In the genomic region with DNA sequence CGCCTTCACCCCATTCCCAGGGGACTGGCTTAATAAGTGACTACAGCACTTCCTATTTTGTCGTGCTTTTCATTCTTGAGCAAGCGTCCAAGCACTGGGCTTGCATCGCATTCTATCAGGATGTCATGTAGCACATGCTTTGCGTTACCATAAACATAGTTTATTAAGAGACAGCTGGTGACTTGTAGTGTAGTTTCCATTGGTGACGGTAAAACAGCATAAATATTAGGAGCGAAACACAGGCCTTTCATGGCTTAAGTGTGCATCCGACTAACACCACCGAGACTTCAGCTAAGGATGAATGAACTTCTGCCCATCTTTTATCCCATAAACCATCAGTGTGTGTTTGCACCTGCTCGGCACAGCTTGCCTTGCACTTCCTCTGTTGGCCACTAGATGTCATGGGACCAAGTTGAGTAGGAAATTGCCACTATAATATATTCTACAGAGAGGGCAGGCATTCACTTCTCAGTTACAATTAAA, we compare ENCODE assay signal across 9 mouse cellular contexts. TPM values are rescaled to one million over a fixed set of nuclear protein-coding genes. Genes with fewer than 3 reads are reported as not detected.
DNase-seq lines count a peak whose midpoint lies in the region; TF ChIP-seq lines count a peak whose summit lies in the region.
"Had no signal": no experiment of that assay in that cellular context is flagged by ENCODE, and none has a peak within 500 bp of the region (broad histone marks: within the 10 kb centered on the region; RNA-seq: fewer than 3 reads in every experiment).

No protein-coding gene starts in this region.

- H3K4me3 ChIP-seq in gastrocnemius, adult 2 months: no peak overlapping the region
- H3K4me3 ChIP-seq: stomach, embryonic 15.5 days had no signal

- H3K27ac ChIP-seq in gastrocnemius, adult 2 months: no peak overlapping the region
- H3K27ac ChIP-seq: stomach, embryonic 15.5 days had no signal

- DNase-seq in B cell, adult 2 months: peak; percentile 55 to 57
- DNase-seq in Muller cell, postnatal 12 days (ENCODE audit: inconsistent ontology term): peak; percentile 36
- peak; percentile 87 to 91 for DNase-seq in cerebellum, postnatal 10 days
- DNase-seq in gastrocnemius, adult 2 months: peak; percentile 70
- peak; percentile 84 for DNase-seq in kidney, postnatal 10 days
- peak; percentile 28 to 45 for DNase-seq in lung, adult 18-20 months
- DNase-seq in ovary, postnatal 36 days (ENCODE audit: low spot score): peak; percentile 52
- peak; percentile 36 to 74 for DNase-seq in urinary bladder, postnatal 4 days (ENCODE audit: low spot score in 2 of 2)

- no peak; the same call in none of the 2 replicates for TF ChIP-seq CTCF in gastrocnemius, adult 2 months (IDR thresholded peaks at IDR 0.05)

- intact Hi-C loops in gastrocnemius, adult 2 months (cut with DNase I): loop anchor here (1.0 to 10.0 kb wide), 2 partner anchors 227 to 400 kb away; a partner anchor contains a TSS

RNA-seq across cellular contexts. Expression of a gene that starts 7.2 kb away (rescaled TPM):
- 1 to 10 TPM; 2.0 to 2.5 TPM for total RNA-seq in gastrocnemius, adult 2 months (2021)

RNA-seq across cellular contexts. Expression of a gene that starts 46.3 kb away (rescaled TPM):
- 1 to 10 TPM; 3.0 to 6.4 TPM for total RNA-seq in gastrocnemius, adult 2 months (2021)

Comparison
In these comparisons a context has a peak if more than half of its experiments do, and no peak if none do; other contexts are left out.
1. DNase-seq: peak in every context shown above with its lines; median percentile 89 in cerebellum, postnatal 10 days; 84 in kidney, postnatal 10 days; 70 in gastrocnemius, adult 2 months; 56 in B cell, adult 2 months; 55 in urinary bladder, postnatal 4 days; 52 in ovary, postnatal 36 days; 36 in lung, adult 18-20 months; 36 in Muller cell, postnatal 12 days.